Mouse (Mus musculus) T-helper 2 cell (primary cell): ENCODE measurements around the gene Rpap3.

Experiments
- in situ Hi-C: fragments of 300-600 bp; cut with MboI, MseI; formaldehyde crosslinking; loops from one replicate; pipeline ENCODE4 v1.15.1; 2025; ENCODE audit warnings: high pct_unique_total_duplicates

The Rpap3 gene

DNA sequence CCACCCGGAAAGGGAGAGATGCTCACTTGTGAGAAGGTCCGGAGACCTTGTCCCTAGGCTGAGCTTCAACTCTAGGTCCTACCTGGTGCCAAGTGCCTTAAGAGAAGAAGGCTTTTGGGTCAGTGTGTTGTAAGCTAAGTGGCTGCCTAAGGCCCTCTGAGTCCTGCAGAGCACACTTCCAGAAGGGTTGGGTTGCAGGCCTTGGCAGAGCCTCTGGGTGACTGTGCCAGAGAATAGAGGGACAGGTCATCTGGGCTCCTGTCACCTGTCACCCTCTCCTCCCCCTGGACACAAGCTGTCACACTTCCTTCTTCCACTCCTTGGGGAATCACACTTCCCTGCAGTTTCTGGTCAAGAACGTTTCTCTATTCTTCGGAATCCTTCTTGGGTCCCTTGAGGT, 55.9 kb downstream of the Rpap3 start:
- in situ Hi-C loops = no loop called here

DNA sequence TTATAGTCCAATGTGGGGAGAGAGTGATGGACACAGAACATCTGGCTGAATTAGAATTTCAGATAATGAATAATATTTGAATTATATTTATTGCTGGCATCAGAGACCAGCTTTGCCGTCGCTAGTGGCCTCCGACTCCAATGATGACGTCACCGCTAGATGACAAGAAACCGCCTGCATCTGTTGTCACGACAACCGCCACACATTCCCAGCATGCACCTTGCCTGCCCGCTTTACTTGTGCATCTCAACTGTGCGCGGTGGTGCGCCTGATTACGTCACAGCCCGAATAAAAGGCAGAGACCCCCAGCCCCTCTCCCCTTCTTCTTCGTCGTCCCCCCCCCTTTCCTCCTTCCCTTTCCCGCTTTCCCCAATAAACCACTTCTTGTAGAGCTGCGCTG, 57.4 kb downstream of the Rpap3 start:
- in situ Hi-C loops = no loop called here

- in situ Hi-C loops = no loop called here
Measured at GRCm38 (mm10) chr15:97646426-97646825, 59.2 kb downstream of the Rpap3 start.

DNA sequence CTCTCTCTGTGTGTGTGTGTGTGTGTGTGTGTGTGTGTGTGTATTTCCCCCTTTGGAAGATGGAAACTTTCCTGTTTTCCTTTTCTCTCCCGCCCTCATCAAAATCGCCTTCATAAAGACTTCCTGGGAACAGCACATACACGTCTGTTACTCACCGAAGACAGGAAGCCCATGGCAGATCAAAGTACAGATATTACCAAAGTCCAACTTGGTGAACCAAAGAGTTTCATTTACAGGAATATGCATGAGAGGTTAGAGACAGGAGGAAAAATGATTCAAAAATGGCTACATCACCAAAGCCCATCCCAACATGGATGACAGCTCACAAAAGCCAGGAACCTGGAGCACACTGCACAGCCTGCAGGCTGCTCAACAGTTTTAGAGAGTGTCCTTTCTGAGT, 61.6 kb downstream of the Rpap3 start:
- in situ Hi-C loops = no loop called here
